Mouse (Mus musculus): ENCODE measurements at regions not wholly inside any gene's neighbourhood (a gene's known extent, or its start where the extent isn't known, plus 50 kb on each side); places are given as distances from the start of the nearest gene placed in this dataset.

GRCm38 (mm10) chr16:24208118-24208517, 185.2 kb upstream of the Lpp start:
- TF ChIP-seq CTCF (IDR thresholded peaks at IDR 0.05; ENCODE audit: low read depth) = no peak
- TF ChIP-seq EP300 (IDR thresholded peaks at IDR 0.05; ENCODE audit: low read depth) = no peak

Data from liver, embryonic 14.5 days (tissue).